Comparison of ENCODE assay signal across 9 mouse cellular contexts in genomic region chr2:180892841-180893521, GRCm38 (mm10). TPM values are rescaled to one million over a fixed set of nuclear protein-coding genes. Genes with fewer than 3 reads are reported as not detected.
DNase-seq lines count a peak whose midpoint lies in the region; ATAC-seq and TF ChIP-seq lines count a peak whose summit lies in the region.
"Had no signal": no experiment of that assay in that cellular context is flagged by ENCODE, and none has a peak within 500 bp of the region (broad histone marks: within the 10 kb centered on the region; RNA-seq: fewer than 3 reads in every experiment).

No protein-coding gene starts in this region.

- peaks cover 15% of the 10 kb centered on the region; the same call in 1 of the 2 replicates for H3K27me3 ChIP-seq in thymus, adult 2 months (ENCODE audit: control insufficient read depth, insufficient read depth, low read length)
- H3K27me3 ChIP-seq in embryonic facial prominence, embryonic 10.5 days (replicated peaks; ENCODE audit: low read depth, poor library complexity, severe bottlenecking): peaks cover 95% of the 10 kb centered on the region
- H3K27me3 ChIP-seq in hindbrain, embryonic 13.5 days: peaks cover 20% of the 10 kb centered on the region
- H3K27me3 ChIP-seq in neural tube, embryonic 14.5 days (ENCODE audit: control insufficient read depth, insufficient read depth, low read length): no peaks in the 10 kb centered on the region; the same call in 1 of the 2 replicates

- H3K36me3 ChIP-seq in thymus, adult 2 months (ENCODE audit: control insufficient read depth, insufficient read depth, low read length): no peaks in the 10 kb centered on the region
- H3K36me3 ChIP-seq in embryonic facial prominence, embryonic 10.5 days (replicated peaks): 0 out of 2 replicates have a peak, but pooled peaks cover 6% of the 10 kb centered on the region
- 0 out of 2 replicates have a peak, but pooled peaks cover 3% of the 10 kb centered on the region for H3K36me3 ChIP-seq in hindbrain, embryonic 13.5 days
- 0 out of 2 replicates have a peak, but pooled peaks cover 4% of the 10 kb centered on the region for H3K36me3 ChIP-seq in neural tube, embryonic 14.5 days (ENCODE audit: control insufficient read depth, insufficient read depth, low read length)

- no peak overlapping the region for H3K27ac ChIP-seq in thymus, adult 2 months (ENCODE audit: control insufficient read depth, insufficient read depth, low read length)
- peak overlapping the region; percentile 89 for H3K27ac ChIP-seq in embryonic facial prominence, embryonic 10.5 days (replicated peaks)
- H3K27ac ChIP-seq in hindbrain, embryonic 13.5 days: peak overlapping the region; percentile 100
- peak overlapping the region; percentile 99 for H3K27ac ChIP-seq in neural tube, embryonic 14.5 days (ENCODE audit: low read depth, low read length)

- 2% methylated on average over 97 of the region's 97 CpGs for WGBS in thymus, adult 2 months
- under 1% methylated on average over 97 of the region's 97 CpGs for WGBS in embryonic facial prominence, embryonic 10.5 days
- WGBS in hindbrain, embryonic 13.5 days: under 1% methylated on average over 79 of the region's 97 CpGs
- under 1% methylated on average over 83 of the region's 97 CpGs for WGBS in neural tube, embryonic 14.5 days

- DNase-seq in thymus, adult 2 months: peak; percentile 7
- DNase-seq in thymus, adult 18-20 months: no peak
- peak; percentile 61 for DNase-seq in embryonic facial prominence, embryonic 10.5 days (ENCODE audit: low spot score)
- DNase-seq in left cerebral cortex, postnatal 25 days (ENCODE audit: low spot score in 2 of 2): peak; percentile 95 to 96
- DNase-seq in urinary bladder, postnatal 4 days (ENCODE audit: low spot score in 2 of 2): no peak
- no peak for DNase-seq in gastrocnemius, postnatal 25 days

- peak overlapping the region; percentile 100 for H3K9ac ChIP-seq in hindbrain, embryonic 13.5 days
- H3K9ac ChIP-seq in neural tube, embryonic 14.5 days (replicated peaks; ENCODE audit: low read depth, low read length): peak overlapping the region; percentile 98

- intact Hi-C loops in left cerebral cortex, postnatal 25 days (cut with DNase I): loop anchor here (1.0 kb wide), 1 partner anchor 68 kb away; no protein-coding TSS in a partner anchor

- H3K4me3 ChIP-seq in thymus, adult 2 months (ENCODE audit: control insufficient read depth, insufficient read depth, low read length): 0 out of 2 replicates have a peak overlapping the region, but pooled peaks have one; percentile 5
- H3K4me3 ChIP-seq in embryonic facial prominence, embryonic 10.5 days: peak overlapping the region; percentile 69
- H3K4me3 ChIP-seq in hindbrain, embryonic 13.5 days: peak overlapping the region; percentile 85
- H3K4me3 ChIP-seq in neural tube, embryonic 14.5 days (ENCODE audit: low read depth, low read length): peak overlapping the region; percentile 79

- H3K4me1 ChIP-seq in thymus, adult 2 months (replicated peaks; ENCODE audit: control insufficient read depth, insufficient read depth, low read length): 0 out of 2 replicates have a peak, but pooled peaks cover 3% of the 10 kb centered on the region
- H3K4me1 ChIP-seq in embryonic facial prominence, embryonic 10.5 days: peaks cover 61% of the 10 kb centered on the region
- peaks cover 79% of the 10 kb centered on the region for H3K4me1 ChIP-seq in hindbrain, embryonic 13.5 days (replicated peaks)
- H3K4me1 ChIP-seq in neural tube, embryonic 14.5 days (ENCODE audit: control insufficient read depth, insufficient read depth, low read length): peaks cover 62% of the 10 kb centered on the region

- ATAC-seq in hindbrain, embryonic 13.5 days (ENCODE audit: low FRiP score): peak; percentile 52
- peak; percentile 41 for ATAC-seq in neural tube, embryonic 14.5 days (ENCODE audit: low read depth)

- TF ChIP-seq POLR2A in thymus, adult 2 months (IDR thresholded peaks at IDR 0.05; ENCODE audit: control insufficient read depth, extremely low read depth, insufficient read depth, low read length, poor library complexity): no peak

- no peak for TF ChIP-seq CTCF in thymus, adult 2 months (IDR thresholded peaks at IDR 0.05; ENCODE audit: borderline replicate concordance, control insufficient read depth, extremely low read depth, insufficient read depth, low read length, poor library complexity)

- H3K4me2 ChIP-seq in hindbrain, embryonic 13.5 days: peak overlapping the region; percentile 74
- peak overlapping the region; percentile 51 for H3K4me2 ChIP-seq in neural tube, embryonic 14.5 days (ENCODE audit: low read depth, low read length)

- no peaks in the 10 kb centered on the region for H3K9me3 ChIP-seq in embryonic facial prominence, embryonic 10.5 days
- no peaks in the 10 kb centered on the region for H3K9me3 ChIP-seq in hindbrain, embryonic 13.5 days
- no peaks in the 10 kb centered on the region for H3K9me3 ChIP-seq in neural tube, embryonic 14.5 days (ENCODE audit: control insufficient read depth, low read length)

RNA-seq across cellular contexts. Expression of gene Ythdf1, which starts 27.8 kb away (rescaled TPM):
- polyA plus RNA-seq in thymus, adult 2 months (2012; rRNA removed): 76.7 and 78.3 TPM in 2 replicates
- 72.3 and 73.3 TPM in 2 replicates for polyA plus RNA-seq in embryonic facial prominence, embryonic 10.5 days (2016; fragmentation: Nextera tagmentation; extraction: Ambion mirVana)
- 42.2 and 47.6 TPM in 2 replicates for polyA plus RNA-seq in hindbrain, embryonic 13.5 days (2015; fragmentation: Nextera tagmentation; extraction: Ambion mirVana)
- 10 to 100 TPM; 60.6 to 62.8 TPM for total RNA-seq in left cerebral cortex, postnatal 25 days (2021)
- polyA plus RNA-seq in neural tube, embryonic 14.5 days (2014; fragmentation: Nextera tagmentation; extraction: Ambion mirVana): 49.2 and 61.0 TPM in 2 replicates
- 10 to 100 TPM; 31.9 to 34.1 TPM for total RNA-seq in gastrocnemius, postnatal 25 days (2021)

RNA-seq across cellular contexts. Expression of gene Birc7, which starts 35.8 kb away (rescaled TPM):
- 0.08 and 0.19 TPM in 2 replicates for polyA plus RNA-seq in thymus, adult 2 months (2012; rRNA removed)
- 0.31 and 0.34 TPM in 2 replicates for polyA plus RNA-seq in embryonic facial prominence, embryonic 10.5 days (2016; fragmentation: Nextera tagmentation; extraction: Ambion mirVana)
- 0.17 and 0.35 TPM in 2 replicates for polyA plus RNA-seq in hindbrain, embryonic 13.5 days (2015; fragmentation: Nextera tagmentation; extraction: Ambion mirVana)
- not detected for total RNA-seq in left cerebral cortex, postnatal 25 days (2021)
- polyA plus RNA-seq in neural tube, embryonic 14.5 days (2014; fragmentation: Nextera tagmentation; extraction: Ambion mirVana): 0.15 and 0.31 TPM in 2 replicates
- total RNA-seq in gastrocnemius, postnatal 25 days (2021): not detected
- total RNA-seq: common myeloid progenitor, adult 5-6 weeks had no signal

Comparison
In these comparisons a context has a peak if more than half of its experiments do, and no peak if none do; other contexts are left out.
1. DNase-seq: peak in thymus, adult 2 months (single experiment), embryonic facial prominence, embryonic 10.5 days (single experiment) and left cerebral cortex, postnatal 25 days (2 of 2); none in thymus, adult 18-20 months (0 of 2), urinary bladder, postnatal 4 days (0 of 2) and gastrocnemius, postnatal 25 days (single experiment).
2. H3K4me3 ChIP-seq: peak in every context shown above with its lines; median percentile 85 in hindbrain, embryonic 13.5 days; 79 in neural tube, embryonic 14.5 days; 69 in embryonic facial prominence, embryonic 10.5 days; 5 in thymus, adult 2 months.